Mouse (Mus musculus) WW6 (cell line): ENCODE measurements at regions not wholly inside any gene's neighbourhood (a gene's known extent, or its start where the extent isn't known, plus 50 kb on each side); places are given as distances from the start of the nearest gene placed in this dataset.

ENCODE experiments used
- DNase-seq: peaks from one replicate; pipeline ENCODE4 v3.0.0-alpha.2; 2013; ENCODE audit warnings: low read depth, low spot score

- no peak for DNase-seq
Measured at GRCm38 (mm10) chr3:38257076-38257842, 227.4 kb downstream of the Ankrd50 start.

GRCm38 (mm10) chr3:38255674-38256073 lies 229.0 kb downstream of the Ankrd50 start:
- DNase-seq, result no peak

GRCm38 (mm10) chr3:38254896-38255295 lies 229.7 kb downstream of the Ankrd50 start:
- no peak for DNase-seq

- DNase-seq, result no peak
Measured at GRCm38 (mm10) chr3:38251592-38251991, 233.1 kb downstream of the Ankrd50 start.

- DNase-seq, result no peak
Measured at GRCm38 (mm10) chr3:38250552-38250951, 234.1 kb downstream of the Ankrd50 start.

GRCm38 (mm10) chr3:38248941-38249340 lies 235.7 kb downstream of the Ankrd50 start:
- no peak for DNase-seq

GRCm38 (mm10) chr3:38246439-38246838 lies 238.2 kb downstream of the Ankrd50 start:
- no peak for DNase-seq

- no peak for DNase-seq
Measured at GRCm38 (mm10) chr3:38243209-38243608, 241.4 kb downstream of the Ankrd50 start.

GRCm38 (mm10) chr3:38237616-38238015 lies 247.0 kb downstream of the Ankrd50 start:
- DNase-seq, result no peak

- DNase-seq, result no peak
Measured at GRCm38 (mm10) chr3:38235736-38236083, 248.9 kb downstream of the Ankrd50 start.

- DNase-seq, result no peak
Measured at GRCm38 (mm10) chr3:38235033-38235735, 249.5 kb downstream of the Ankrd50 start.

GRCm38 (mm10) chr3:38234534-38234933 lies 250.1 kb downstream of the Ankrd50 start:
- no peak for DNase-seq

- no peak for DNase-seq
Measured at GRCm38 (mm10) chr3:38234006-38234405, 250.6 kb downstream of the Ankrd50 start.

- no peak for DNase-seq
Measured at GRCm38 (mm10) chr3:38233091-38233490, 251.6 kb downstream of the Ankrd50 start.

GRCm38 (mm10) chr3:38232111-38233076 lies 252.2 kb downstream of the Ankrd50 start:
- DNase-seq, result no peak

- no peak for DNase-seq
Measured at GRCm38 (mm10) chr3:38231506-38231905, 253.1 kb downstream of the Ankrd50 start.

- no peak for DNase-seq
Measured at GRCm38 (mm10) chr3:38230796-38231195, 253.8 kb downstream of the Ankrd50 start.

GRCm38 (mm10) chr3:38229686-38230085 lies 255.0 kb downstream of the Ankrd50 start:
- no peak for DNase-seq

GRCm38 (mm10) chr3:38229051-38229450 lies 255.6 kb downstream of the Ankrd50 start:
- no peak for DNase-seq

GRCm38 (mm10) chr3:38227596-38227995 lies 257.0 kb downstream of the Ankrd50 start:
- DNase-seq, result peak; percentile 26

- no peak for DNase-seq
Measured at GRCm38 (mm10) chr3:38227121-38227520, 257.5 kb downstream of the Ankrd50 start.

GRCm38 (mm10) chr3:38226147-38226546 lies 258.5 kb downstream of the Ankrd50 start:
- no peak for DNase-seq
